Mouse (Mus musculus) hindlimb bud, embryonic 11.5 days (tissue): ENCODE data around the gene Afg1l.

Source experiments
- DNase-seq: peaks from one replicate; pipeline ENCODE4 v3.0.0-alpha.2; 2012; ENCODE audit warnings: low read depth, low spot score; ENCODE audit errors: extremely low spot score

Afg1l gene

GRCm38 (mm10) chr10:42384946-42385644 is 93.3 kb downstream of the Afg1l start:
- DNase-seq = no peak

- DNase-seq = no peak
These were observed 94.7 kb downstream of the Afg1l start for GRCm38 (mm10) chr10:42383708-42384107.

- DNase-seq = no peak
These were observed 114.1 kb downstream of the Afg1l start for GRCm38 (mm10) chr10:42364216-42364615.

GRCm38 (mm10) chr10:42355980-42356379 is 122.4 kb downstream of the Afg1l start:
- DNase-seq = no peak

GRCm38 (mm10) chr10:42347986-42348385 is 130.4 kb downstream of the Afg1l start:
- no peak for DNase-seq

- DNase-seq = no peak
These were observed 131.2 kb downstream of the Afg1l start for GRCm38 (mm10) chr10:42347127-42347526.

- no peak for DNase-seq
These were observed 132.0 kb downstream of the Afg1l start for GRCm38 (mm10) chr10:42346179-42346877.

GRCm38 (mm10) chr10:42342714-42343113 is 135.7 kb downstream of the Afg1l start:
- no peak for DNase-seq

GRCm38 (mm10) chr10:42341815-42342457 is 136.4 kb downstream of the Afg1l start:
- DNase-seq = no peak

GRCm38 (mm10) chr10:42340426-42340793 is 138.0 kb downstream of the Afg1l start:
- no peak for DNase-seq

GRCm38 (mm10) chr10:42339773-42340425 is 138.5 kb downstream of the Afg1l start:
- DNase-seq = no peak

GRCm38 (mm10) chr10:42338456-42338855 is 139.9 kb downstream of the Afg1l start:
- DNase-seq = no peak

- DNase-seq = no peak
These were observed 150.8 kb downstream of the Afg1l start for GRCm38 (mm10) chr10:42327576-42327975.

- no peak for DNase-seq
These were observed 153.1 kb downstream of the Afg1l start for GRCm38 (mm10) chr10:42325305-42325704.

- DNase-seq = no peak
These were observed 154.4 kb downstream of the Afg1l start for GRCm38 (mm10) chr10:42323978-42324377.

- DNase-seq = no peak
These were observed 165.1 kb downstream of the Afg1l start for GRCm38 (mm10) chr10:42313222-42313786.

GRCm38 (mm10) chr10:42312557-42312956 is 165.8 kb downstream of the Afg1l start:
- no peak for DNase-seq

GRCm38 (mm10) chr10:42308687-42308987 is 169.7 kb downstream of the Afg1l start:
- DNase-seq = no peak

GRCm38 (mm10) chr10:42307980-42308686 is 170.2 kb downstream of the Afg1l start:
- DNase-seq = peak; percentile 64

GRCm38 (mm10) chr10:42306422-42306821 is 171.9 kb downstream of the Afg1l start:
- no peak for DNase-seq

- DNase-seq = no peak
These were observed 177.6 kb downstream of the Afg1l start for GRCm38 (mm10) chr10:42300805-42301204.
